Mouse (Mus musculus) megakaryocyte, embryonic 14.5 days (primary cell): ENCODE data around the gene Sema4d. TPM values are rescaled to one million over a fixed set of nuclear protein-coding genes. Genes with fewer than 3 reads are reported as not detected.
A peak's percentile ranks its signal among the peaks of the same experiment; 100 is the strongest.

ENCODE experiments used
- H3K27me3 ChIP-seq: replicated peaks from 2 replicates; pipeline ENCODE3; 2012; ENCODE audit warnings: inconsistent platforms
- H3K36me3 ChIP-seq: replicated peaks from 2 replicates; pipeline ENCODE3; 2012; ENCODE audit warnings: low read length, inconsistent platforms, mixed read lengths
- H3K4me1 ChIP-seq: 2 replicates; pipeline ENCODE4 v1.6.1; 2012; ENCODE audit warnings: inconsistent platforms
- H3K4me3 ChIP-seq: replicated peaks from 2 replicates; pipeline ENCODE3; 2012; ENCODE audit warnings: moderate library complexity, mild to moderate bottlenecking, inconsistent platforms
- H3K9me3 ChIP-seq: 2 replicates; pipeline ENCODE4 v1.6.1; 2012; ENCODE audit warnings: inconsistent platforms
- FLI1 ChIP-seq: IDR thresholded peaks from 2 replicates; pipeline ENCODE4 v1.6.1; 2012; ENCODE audit warnings: low read length, inconsistent platforms, mixed read lengths
- GATA1 ChIP-seq: IDR thresholded peaks from 3 replicates; pipeline ENCODE4 v1.6.1; 2012; ENCODE audit warnings: mixed read lengths, low read length, inconsistent platforms, borderline replicate concordance
- polyA plus RNA-seq: library from polyadenylated mRNA; stranded (reverse); fragments of >175 nt; gene quantifications from 2 replicates; pipeline ENCODE4 v1.2.3, GENCODE M21; 2012; ENCODE audit warnings: low replicate concordance; ENCODE audit not compliant: insufficient read depth

The Sema4d gene
- polyA plus RNA-seq, 1 experiment: 55.2 TPM

- no peak for TF ChIP-seq FLI1
- TF ChIP-seq GATA1: no peak
- Histone ChIP-seq H3K4me1 (peaks cover 100% of the 10 kb centered on the region), H3K36me3 (peaks cover 65% of the 10 kb centered on the region), H3K27me3 (no peaks in the 10 kb centered on the region), H3K9me3 (0 out of 2 replicates have a peak, but pooled peaks cover 5% of the 10 kb centered on the region), H3K4me3 (peak overlapping the region; percentile 89)
These were observed 59.0 kb downstream of the Sema4d start for GRCm38 (mm10) chr13:51734556-51734955.

- TF ChIP-seq GATA1 (no peak), FLI1 (no peak)
- H3K27me3 ChIP-seq: no peaks in the 10 kb centered on the region
- peaks cover 68% of the 10 kb centered on the region for H3K36me3 ChIP-seq
- H3K9me3 ChIP-seq: no peaks in the 10 kb centered on the region
- no peak overlapping the region for H3K4me3 ChIP-seq
- peaks cover 98% of the 10 kb centered on the region for H3K4me1 ChIP-seq
These were observed 61.4 kb downstream of the Sema4d start for GRCm38 (mm10) chr13:51732097-51732664.

GRCm38 (mm10) chr13:51731474-51731873, 62.1 kb downstream of the Sema4d start:
- H3K4me1 ChIP-seq: peaks cover 96% of the 10 kb centered on the region
- peak overlapping the region; percentile 26 for H3K4me3 ChIP-seq
- peaks cover 74% of the 10 kb centered on the region for H3K36me3 ChIP-seq
- no peak for TF ChIP-seq GATA1
- no peak for TF ChIP-seq FLI1
- no peaks in the 10 kb centered on the region for H3K27me3 ChIP-seq
- H3K9me3 ChIP-seq: no peaks in the 10 kb centered on the region

- TF ChIP-seq FLI1 (no peak), GATA1 (no peak)
- H3K36me3 ChIP-seq: peaks cover 81% of the 10 kb centered on the region
These were observed 63.6 kb downstream of the Sema4d start for GRCm38 (mm10) chr13:51729887-51730361.

GRCm38 (mm10) chr13:51727364-51727763, 66.2 kb downstream of the Sema4d start:
- peaks cover 88% of the 10 kb centered on the region for H3K36me3 ChIP-seq
- H3K9me3 ChIP-seq: no peaks in the 10 kb centered on the region
- H3K4me1 ChIP-seq: peaks cover 91% of the 10 kb centered on the region
- no peaks in the 10 kb centered on the region for H3K27me3 ChIP-seq
- no peak for TF ChIP-seq FLI1
- no peak for TF ChIP-seq GATA1
- H3K4me3 ChIP-seq: peak overlapping the region; percentile 9

More at GRCm38 (mm10) chr13:51729887-51730361, 63.6 kb downstream of the Sema4d start:
- H3K4me3 ChIP-seq: peak overlapping the region; percentile 42
- no peaks in the 10 kb centered on the region for H3K9me3 ChIP-seq
- no peaks in the 10 kb centered on the region for H3K27me3 ChIP-seq
- peaks cover 96% of the 10 kb centered on the region for H3K4me1 ChIP-seq

GRCm38 (mm10) chr13:51725926-51726574, 67.5 kb downstream of the Sema4d start:
- no peak overlapping the region for H3K4me3 ChIP-seq
- H3K9me3 ChIP-seq: no peaks in the 10 kb centered on the region
- TF ChIP-seq FLI1 (no peak), GATA1 (no peak)
- H3K4me1 ChIP-seq: peaks cover 84% of the 10 kb centered on the region
- H3K27me3 ChIP-seq: no peaks in the 10 kb centered on the region
- H3K36me3 ChIP-seq: peaks cover 88% of the 10 kb centered on the region

- Histone ChIP-seq H3K36me3 (peaks cover 88% of the 10 kb centered on the region), H3K4me1 (peaks cover 84% of the 10 kb centered on the region), H3K4me3 (no peak overlapping the region), H3K27me3 (no peaks in the 10 kb centered on the region), H3K9me3 (no peaks in the 10 kb centered on the region)
- TF ChIP-seq GATA1 (no peak), FLI1 (no peak)
These were observed 68.1 kb downstream of the Sema4d start for GRCm38 (mm10) chr13:51725446-51725845.

- no peak overlapping the region for H3K4me3 ChIP-seq
- peaks cover 88% of the 10 kb centered on the region for H3K36me3 ChIP-seq
- H3K27me3 ChIP-seq: no peaks in the 10 kb centered on the region
- H3K4me1 ChIP-seq: peaks cover 78% of the 10 kb centered on the region
- no peaks in the 10 kb centered on the region for H3K9me3 ChIP-seq
- TF ChIP-seq GATA1: no peak
- no peak for TF ChIP-seq FLI1
These were observed 69.0 kb downstream of the Sema4d start for GRCm38 (mm10) chr13:51724566-51724965.

GRCm38 (mm10) chr13:51723114-51723513, 70.4 kb downstream of the Sema4d start:
- TF ChIP-seq FLI1 (no peak), GATA1 (no peak)
- no peak overlapping the region for H3K4me3 ChIP-seq
- no peaks in the 10 kb centered on the region for H3K9me3 ChIP-seq
- H3K36me3 ChIP-seq: peaks cover 94% of the 10 kb centered on the region
- peaks cover 64% of the 10 kb centered on the region for H3K4me1 ChIP-seq
- no peaks in the 10 kb centered on the region for H3K27me3 ChIP-seq

GRCm38 (mm10) chr13:51720556-51720955, 73.0 kb downstream of the Sema4d start:
- TF ChIP-seq FLI1 (no peak), GATA1 (no peak)
- Histone ChIP-seq H3K36me3 (peaks cover 95% of the 10 kb centered on the region), H3K4me1 (peaks cover 50% of the 10 kb centered on the region), H3K27me3 (no peaks in the 10 kb centered on the region), H3K4me3 (no peak overlapping the region), H3K9me3 (no peaks in the 10 kb centered on the region)
